Mouse (Mus musculus) monocyte, adult 59 days (primary cell): ENCODE measurements around the gene Mansc4. TPM values are rescaled to one million over a fixed set of nuclear protein-coding genes. Genes with fewer than 3 reads are reported as not detected.

Experiments used
- total RNA-seq, 2 experiments: library from RNA; stranded (reverse); gene quantifications; one replicate each; pipeline ENCODE4 v1.2.4; 2023

Mansc4 gene
- not detected for total RNA-seq

DNA sequence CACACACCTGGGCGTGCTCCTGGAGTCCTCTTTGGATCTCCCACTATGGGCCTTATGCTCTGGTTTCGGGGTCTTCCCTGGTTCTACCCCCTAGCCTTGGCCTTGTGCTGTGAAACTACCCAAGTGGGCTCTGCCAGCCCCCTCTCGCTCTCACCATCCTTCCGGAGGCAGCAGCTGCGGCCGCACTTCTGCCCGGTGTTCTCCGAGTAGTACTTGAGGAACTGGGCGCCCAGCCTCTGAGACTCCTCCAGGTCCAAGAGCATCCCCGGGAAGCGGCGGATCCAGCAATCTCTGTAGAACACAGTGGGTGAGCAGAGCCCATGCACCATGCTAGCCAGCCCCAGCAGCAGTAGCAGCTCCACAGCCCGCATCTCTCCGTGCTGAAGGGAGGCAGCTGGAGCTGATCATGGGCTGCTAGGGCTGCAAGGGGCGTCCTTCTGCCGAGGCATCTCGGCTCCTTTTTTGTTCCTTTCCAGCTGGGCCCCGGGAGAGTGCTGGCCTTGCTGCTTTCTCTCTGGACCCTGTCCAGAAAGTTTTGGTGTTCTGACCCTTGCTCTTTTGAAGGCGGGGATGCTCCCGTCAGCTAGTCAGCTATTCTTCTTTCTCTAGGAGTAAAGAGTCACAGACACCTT is at the start of gene Mansc4:
Gene Mansc4 (minus strand): TSS at position 439 of the 632 bp plus-strand sequence.

DNA sequence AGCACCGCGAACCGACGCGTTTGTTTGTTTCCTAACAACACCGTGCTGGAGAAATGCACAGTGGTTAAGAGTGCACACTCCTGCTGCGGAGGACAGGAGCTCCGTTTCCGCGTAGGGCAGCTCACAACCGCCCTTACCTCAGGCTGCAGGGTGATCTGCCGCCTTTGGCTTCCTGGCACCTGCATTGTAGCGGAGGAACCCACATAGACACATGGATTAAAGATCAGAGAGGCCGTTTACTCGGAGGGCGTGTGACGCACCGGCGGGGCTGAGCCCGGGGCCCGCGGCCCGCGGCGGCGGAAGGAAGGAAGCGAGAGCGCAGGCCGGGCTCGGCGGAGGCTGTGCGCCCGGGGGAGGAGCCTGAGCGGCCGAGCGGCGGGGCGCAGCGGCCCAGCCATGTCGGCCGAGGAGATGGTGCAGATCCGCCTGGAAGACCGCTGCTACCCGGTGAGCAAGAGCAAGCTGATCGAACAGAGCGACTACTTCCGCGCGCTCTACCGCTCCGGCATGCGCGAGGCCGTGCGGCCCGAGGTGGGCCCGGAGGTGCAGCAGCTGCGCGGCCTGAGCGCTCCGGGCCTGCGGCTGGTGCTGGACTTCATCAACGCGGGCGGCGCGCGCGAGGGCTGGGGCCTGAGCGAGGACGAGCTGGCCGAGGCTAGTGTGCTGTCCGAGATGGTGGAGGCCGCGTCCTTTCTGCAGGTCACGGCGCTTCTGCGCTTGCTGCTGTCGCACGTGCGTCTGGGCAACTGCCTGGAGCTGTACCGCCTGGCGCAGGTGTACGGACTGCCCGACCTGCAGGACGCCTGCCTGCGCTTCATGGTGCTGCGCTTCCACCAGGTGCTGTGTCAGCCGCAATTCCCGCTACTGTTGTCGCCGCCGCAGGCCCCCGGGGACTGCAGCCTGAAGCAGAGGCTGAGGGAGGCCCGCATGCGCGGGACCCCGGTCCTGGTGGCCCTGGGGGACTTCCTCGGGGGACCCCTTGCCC is 4.6 kb upstream of the Mansc4 start, which contains the start of gene Klhl42:
Gene Klhl42 (plus strand): TSS at position 244 of the 985 bp plus-strand sequence.

DNA sequence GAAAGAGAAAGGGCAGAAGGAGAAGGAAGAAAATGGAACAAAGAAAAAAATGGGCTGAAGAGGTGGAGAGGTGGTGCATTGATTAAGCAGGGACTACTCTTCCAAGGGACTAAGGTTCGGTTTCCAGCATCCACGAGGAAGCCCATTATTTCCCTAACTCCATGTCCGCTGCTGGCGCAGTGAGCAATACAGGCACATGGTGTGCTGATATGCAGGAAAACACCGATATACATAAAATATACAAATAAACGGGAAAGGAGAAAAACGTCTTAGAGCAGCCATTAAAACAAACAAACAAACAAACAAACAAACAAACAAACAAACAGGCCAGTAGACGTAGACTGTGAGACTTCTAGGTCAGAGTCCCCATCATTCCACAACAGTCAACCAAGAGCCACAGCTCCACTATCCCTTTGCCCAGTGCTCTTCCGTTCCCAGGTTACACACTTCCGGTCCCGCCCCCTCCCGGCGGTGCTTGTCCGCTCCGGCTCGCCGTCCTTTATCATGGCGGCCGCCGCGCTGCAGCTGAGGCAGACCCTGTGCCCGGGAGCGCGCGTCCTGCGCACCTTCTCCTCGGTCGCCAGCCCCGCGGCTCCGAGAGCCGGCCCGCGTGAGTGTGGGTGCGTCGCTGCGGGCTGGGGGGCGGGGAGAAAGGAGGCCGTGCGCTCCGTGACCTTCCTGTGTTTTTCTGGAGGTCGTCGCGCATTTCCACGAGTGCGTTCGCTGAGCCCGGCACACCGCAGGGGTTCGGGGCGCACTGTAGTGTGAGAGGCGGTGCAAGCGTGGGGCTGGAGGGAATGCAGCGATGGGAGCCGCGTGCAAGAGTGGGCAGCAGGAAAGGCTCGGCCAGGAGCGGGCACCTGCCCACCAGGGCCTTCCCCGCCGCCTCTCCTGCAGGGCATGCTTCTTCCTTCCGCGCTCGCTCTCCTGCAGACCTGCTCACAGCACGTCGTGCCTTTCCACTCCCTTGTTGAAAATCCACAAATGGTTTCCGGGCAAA is 44.2 kb downstream of the Mansc4 start, which contains the start of gene Mrps35:
Gene Mrps35 (plus strand): TSS at position 474 of the 1,000 bp plus-strand sequence.

DNA sequence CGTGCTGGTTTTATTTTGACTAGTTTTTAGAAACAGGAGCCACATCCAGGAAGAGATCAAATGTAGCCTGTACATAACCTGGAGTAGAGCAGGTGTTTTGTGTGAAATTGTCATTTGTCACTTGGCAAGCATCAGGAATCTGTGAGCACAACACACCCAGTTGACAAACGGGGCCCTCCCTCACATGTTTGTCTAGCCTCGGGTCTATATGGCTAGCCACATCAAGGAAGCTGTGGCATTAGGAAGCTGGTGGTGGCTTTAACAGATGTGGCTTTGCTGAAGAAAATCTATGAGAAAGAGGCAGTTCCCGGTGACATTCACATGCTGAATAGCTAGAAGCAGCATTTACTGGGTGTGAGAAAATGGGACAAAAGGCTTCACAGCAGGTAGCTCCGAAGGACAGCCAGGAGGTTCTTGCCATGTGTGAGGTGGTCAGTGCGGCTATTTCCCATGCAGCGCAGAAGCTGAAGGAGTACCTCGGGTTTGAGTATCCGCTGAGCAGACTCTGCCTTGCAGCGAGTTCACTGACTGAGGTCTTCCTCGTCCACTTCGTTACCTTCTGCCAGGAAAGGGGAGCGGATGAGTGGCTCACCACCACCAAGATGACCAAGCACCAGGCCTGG is 54.4 kb downstream of the Mansc4 start, which contains the start of gene Rep15:
Gene Rep15 (plus strand): TSS at position 282 of the 623 bp plus-strand sequence.

Other genes starting within 250 kb of the Mansc4 start
- not detected for gene Smco2, start 236.9 kb downstream of the Mansc4 start, total RNA-seq
- 10 to 100 TPM in 1 of 2 experiments, 1 to 10 TPM in 1; 9.4 to 11.0 TPM for gene Ppfibp1, start 198.5 kb downstream of the Mansc4 start, total RNA-seq
- gene 1700034J05Rik, start 132.6 kb downstream of the Mansc4 start, total RNA-seq: not detected
- under 1 TPM in 1 of 2 experiments, not detected in 1; 0.47 TPM for gene Rep15, start 54.4 kb downstream of the Mansc4 start, total RNA-seq
- 10 to 100 TPM; 24.5 to 36.7 TPM for gene Mrps35, start 44.3 kb downstream of the Mansc4 start, total RNA-seq
- 1 to 10 TPM; 3.8 to 4.9 TPM for gene Klhl42, start 4.3 kb upstream of the Mansc4 start, total RNA-seq
- not detected for gene Pthlh, start 177.2 kb upstream of the Mansc4 start, total RNA-seq